Mouse (Mus musculus) lung, postnatal 0 days (tissue): ENCODE measurements around the gene Mgat5b.

ENCODE experiments used
- CTCF ChIP-seq: IDR thresholded peaks from 2 replicates; pipeline ENCODE4 v1.5.1; 2016; ENCODE audit warnings: antibody characterized with exemption, mild to moderate bottlenecking
- EP300 ChIP-seq: IDR thresholded peaks from 2 replicates; pipeline ENCODE4 v1.6.1; 2016; ENCODE audit warnings: antibody characterized with exemption, mild to moderate bottlenecking, control low read depth

GRCm38 (mm10) chr11:116895402-116895801 lies 23.3 kb upstream of the Mgat5b start:
- TF ChIP-seq CTCF: no peak
- no peak for TF ChIP-seq EP300
